Mouse (Mus musculus): ENCODE results near the gene Esx1.
A peak's percentile ranks its signal among the peaks of the same experiment; 100 is the strongest.

Esx1 gene

GRCm38 (mm10) chrX:137121718-137122117, at the start of gene Esx1:
Esx1 (minus strand) TSS chrX:137122083.
- no peak for DNase-seq (ENCODE audit: low spot score in 2 of 2)

GRCm38 (mm10) chrX:137170021-137170420, 48.1 kb upstream of the Esx1 start:
- DNase-seq (ENCODE audit: low spot score in 2 of 2): no peak

- no peak for DNase-seq (ENCODE audit: low spot score in 2 of 2)
These were observed 45.8 kb upstream of the Esx1 start for GRCm38 (mm10) chrX:137167658-137168057.

- DNase-seq (ENCODE audit: low spot score in 2 of 2): no peak
These were observed 43.7 kb upstream of the Esx1 start for GRCm38 (mm10) chrX:137165621-137166020.

- no peak for DNase-seq (ENCODE audit: low spot score in 2 of 2)
These were observed 40.8 kb upstream of the Esx1 start for GRCm38 (mm10) chrX:137162700-137163099.

GRCm38 (mm10) chrX:137160971-137161370, 39.1 kb upstream of the Esx1 start:
- no peak for DNase-seq (ENCODE audit: low spot score in 2 of 2)

- DNase-seq (ENCODE audit: low spot score in 2 of 2): no peak
These were observed 27.2 kb upstream of the Esx1 start for GRCm38 (mm10) chrX:137149050-137149449.

- no peak for DNase-seq (ENCODE audit: low spot score in 2 of 2)
These were observed 22.8 kb upstream of the Esx1 start for GRCm38 (mm10) chrX:137144674-137145073.

GRCm38 (mm10) chrX:137143726-137144125, 21.8 kb upstream of the Esx1 start:
- no peak for DNase-seq (ENCODE audit: low spot score in 2 of 2)

- DNase-seq (ENCODE audit: low spot score in 2 of 2): no peak
These were observed 20.7 kb upstream of the Esx1 start for GRCm38 (mm10) chrX:137142546-137142945.

GRCm38 (mm10) chrX:137141669-137142068, 19.8 kb upstream of the Esx1 start:
- DNase-seq (ENCODE audit: low spot score in 2 of 2): peak; percentile 67 to 68

GRCm38 (mm10) chrX:137127542-137127941, 5.7 kb upstream of the Esx1 start:
- DNase-seq (ENCODE audit: low spot score in 2 of 2): no peak

- DNase-seq (ENCODE audit: low spot score in 2 of 2): no peak
These were observed 2.0 kb downstream of the Esx1 start for GRCm38 (mm10) chrX:137119675-137120423.

GRCm38 (mm10) chrX:137118097-137118746, 3.7 kb downstream of the Esx1 start:
- DNase-seq (ENCODE audit: low spot score in 2 of 2): no peak

- no peak for DNase-seq (ENCODE audit: low spot score in 2 of 2)
These were observed 15.4 kb downstream of the Esx1 start for GRCm38 (mm10) chrX:137106498-137106897.

GRCm38 (mm10) chrX:137104531-137104930, 17.4 kb downstream of the Esx1 start:
- no peak for DNase-seq (ENCODE audit: low spot score in 2 of 2)
